ENCODE assay signal across 28 mouse cellular contexts in the genomic region with DNA sequence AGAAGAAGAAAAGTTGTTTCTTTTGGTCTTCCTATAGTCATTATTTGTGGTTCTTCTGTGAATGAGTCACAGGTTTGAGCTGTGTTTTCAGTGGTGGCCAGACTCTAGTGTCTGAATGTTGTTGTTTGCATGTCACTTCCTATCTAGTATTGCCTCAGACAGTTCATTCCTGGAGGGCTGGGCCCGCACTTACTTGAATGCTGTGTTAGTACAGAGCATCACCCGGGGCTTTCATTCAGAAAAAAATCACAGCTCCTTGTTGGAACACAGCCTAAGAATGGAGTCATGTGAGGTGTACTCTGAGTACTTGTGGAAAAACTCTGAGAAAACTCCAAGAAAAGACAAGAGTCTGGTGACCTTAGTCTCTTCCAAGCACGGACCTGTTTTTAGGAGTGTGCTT. TPM values are rescaled to one million over a fixed set of nuclear protein-coding genes. Genes with fewer than 3 reads are reported as not detected.
DNase-seq lines count a peak whose midpoint lies in the region; ATAC-seq and TF ChIP-seq lines count a peak whose summit lies in the region.
"Had no signal": no experiment of that assay in that cellular context is flagged by ENCODE, and none has a peak within 500 bp of the region (broad histone marks: within the 10 kb centered on the region; RNA-seq: fewer than 3 reads in every experiment).

No protein-coding gene starts in this region.

- DNase-seq in kidney, postnatal 36 days, result peak; percentile 42 to 53
- no peak for DNase-seq in kidney, postnatal 14 days
- DNase-seq in A20 (ENCODE audit: low read depth, low spot score), result peak; percentile 16
- DNase-seq in MEL (ENCODE audit: low read depth, low spot score), result peak; percentile 18
- no peak for DNase-seq in thymus, postnatal 4 days
- DNase-seq in adrenal gland, postnatal 36 days, result no peak
- DNase-seq: adrenal gland, postnatal 10 days; cerebellum, adult 18-20 months; cerebellum, postnatal 14 days; gastrocnemius, postnatal 25 days; heart, adult 18-20 months; heart, postnatal 4 days; liver, embryonic 13.5 days; lung, adult 18-20 months; lung, postnatal 10 days; thymus, adult 2 months; thymus, postnatal 36 days had no signal

- no peak for TF ChIP-seq RAD21 in MEL (IDR thresholded peaks at IDR 0.05; ENCODE audit: low read depth, low read length)

- TF ChIP-seq EP300 in MEL (IDR thresholded peaks at IDR 0.05; ENCODE audit: low read depth in 1 of 2, low read length in 2 of 2), result no peak

- no peak for TF ChIP-seq POLR2A in MEL (IDR thresholded peaks at IDR 0.05; ENCODE audit: control insufficient read depth in 1 of 2, insufficient read depth in 1 of 2, low read depth in 1 of 2, low read length in 2 of 2, poor library complexity in 1 of 2)

- ATAC-seq in megakaryocyte, adult 5-6 weeks (ENCODE audit: poor library complexity, severe bottlenecking), result peak; percentile 18; the same call in 1 of the 2 replicates
- ATAC-seq: CD4-positive, CD25-positive, alpha-beta regulatory T cell, adult 4 months; forebrain, embryonic 13.5 days; intestine, postnatal 0 days; midbrain, embryonic 15.5 days had no signal

- peaks cover 0 to 13% of the 10 kb centered on the region in 2 experiments; a peak in 2 of 4 replicates for H3K4me1 ChIP-seq in MEL (ENCODE audit: control insufficient read depth in 1 of 2, insufficient read depth in 2 of 2, low read length in 2 of 2)
- H3K4me1 ChIP-seq: embryonic facial prominence, embryonic 15.5 days; forebrain, embryonic 13.5 days; heart, embryonic 12.5 days; hindbrain, embryonic 13.5 days; liver, embryonic 13.5 days; midbrain, embryonic 10.5 days had no signal

- H3K9me3 ChIP-seq in MEL (replicated peaks; ENCODE audit: insufficient read depth, low read length), result no peaks in the 10 kb centered on the region
- H3K9me3 ChIP-seq: embryonic facial prominence, embryonic 10.5 days; embryonic facial prominence, embryonic 15.5 days; forebrain, embryonic 13.5 days; heart, embryonic 12.5 days; hindbrain, embryonic 13.5 days; limb, embryonic 15.5 days; liver, embryonic 13.5 days; midbrain, embryonic 10.5 days; midbrain, embryonic 15.5 days had no signal

- no peaks in the 10 kb centered on the region for H3K27me3 ChIP-seq in MEL (ENCODE audit: control insufficient read depth in 1 of 2, insufficient read depth in 2 of 2, low read length in 2 of 2)
- H3K27me3 ChIP-seq: embryonic facial prominence, embryonic 15.5 days; heart, embryonic 12.5 days; hindbrain, embryonic 13.5 days; limb, embryonic 15.5 days; midbrain, embryonic 15.5 days had no signal

- H3K4me3 ChIP-seq in MEL (ENCODE audit: control insufficient read depth in 1 of 2, insufficient read depth in 1 of 2, low read depth in 2 of 2, low read length in 2 of 2), result no peak overlapping the region
- H3K4me3 ChIP-seq: embryonic facial prominence, embryonic 10.5 days; embryonic facial prominence, embryonic 15.5 days; forebrain, embryonic 13.5 days; heart, embryonic 12.5 days; hindbrain, embryonic 13.5 days; limb, embryonic 15.5 days; liver, embryonic 13.5 days; midbrain, embryonic 10.5 days; midbrain, embryonic 15.5 days had no signal

- TF ChIP-seq CTCF in MEL (IDR thresholded peaks at IDR 0.05 in 2 of 3, conservative IDR thresholded peaks at IDR 0.05 in 1 of 3; ENCODE audit: control insufficient read depth in 1 of 3, insufficient read depth in 1 of 3, low read depth in 2 of 3, low read length in 3 of 3, poor library complexity in 1 of 3, severe bottlenecking in 1 of 3), result no peak

- H3K36me3 ChIP-seq in MEL (ENCODE audit: control insufficient read depth in 1 of 2, insufficient read depth in 2 of 2, low read length in 2 of 2), result peaks cover 0 to 11% of the 10 kb centered on the region in 2 experiments; a peak in 2 of 4 replicates
- H3K36me3 ChIP-seq: embryonic facial prominence, embryonic 10.5 days; embryonic facial prominence, embryonic 15.5 days; heart, embryonic 12.5 days; hindbrain, embryonic 13.5 days; limb, embryonic 15.5 days; liver, embryonic 13.5 days; midbrain, embryonic 10.5 days; midbrain, embryonic 15.5 days had no signal

- H3K79me2 ChIP-seq in MEL (ENCODE audit: control insufficient read depth, insufficient read depth, low read length, poor library complexity), result no peaks in the 10 kb centered on the region

- H3K27ac ChIP-seq in MEL (ENCODE audit: control insufficient read depth, low read depth, low read length), result no peak overlapping the region
- H3K27ac ChIP-seq: embryonic facial prominence, embryonic 10.5 days; embryonic facial prominence, embryonic 15.5 days; forebrain, embryonic 13.5 days; hindbrain, embryonic 13.5 days; limb, embryonic 15.5 days; liver, embryonic 13.5 days; midbrain, embryonic 10.5 days; midbrain, embryonic 15.5 days had no signal

- no peak overlapping the region for H3K9ac ChIP-seq in MEL (ENCODE audit: control insufficient read depth, low read depth, low read length, poor library complexity, severe bottlenecking)
- H3K9ac ChIP-seq: embryonic facial prominence, embryonic 15.5 days; forebrain, embryonic 13.5 days; heart, embryonic 12.5 days; hindbrain, embryonic 13.5 days; limb, embryonic 15.5 days; liver, embryonic 13.5 days; midbrain, embryonic 15.5 days had no signal

TF ChIP-seq in MEL, 35 proteins besides CTCF, POLR2A, EP300 and RAD21:
- no peak for TF ChIP-seq POLR2AphosphoS2 (IDR thresholded peaks at IDR 0.05; ENCODE audit: low read length)
- no peak for TF ChIP-seq CHD1 (IDR thresholded peaks at IDR 0.05; ENCODE audit: low read depth, low read length)
- no peak for TF ChIP-seq SIN3A (IDR thresholded peaks at IDR 0.05; ENCODE audit: low read length)

RNA-seq across cellular contexts. Expression of a gene that starts 23.4 kb away (rescaled TPM):
- total RNA-seq in MEL (2012; rRNA removed), result 5.2 and 7.8 TPM in 2 replicates
- 10 to 100 TPM; 27.1 to 83.9 TPM for polyA plus RNA-seq in MEL (2012; ENCODE audit: insufficient read depth in 1 of 2, insufficient read length in 2 of 2, low read depth in 1 of 2, low replicate concordance in 2 of 2, missing spikeins in 1 of 2)
- 123 and 139 TPM in 2 replicates for total RNA-seq in megakaryocyte, adult 5-6 weeks (2015)
- total RNA-seq in megakaryocyte, adult 5-6 weeks (2017), result 37.4 and 55.2 TPM in 2 replicates
- 10 to 100 TPM; 13.3 to 19.6 TPM for total RNA-seq in adrenal gland, postnatal 36 days (2021)

RNA-seq across cellular contexts. Expression of a gene that starts 27.2 kb away (rescaled TPM):
- total RNA-seq in MEL (2012; rRNA removed), result 0.12 and 0.29 TPM in 2 replicates
- polyA plus RNA-seq in MEL (2012; ENCODE audit: insufficient read depth in 1 of 2, insufficient read length in 2 of 2, low read depth in 1 of 2, low replicate concordance in 2 of 2, missing spikeins in 1 of 2), result not detected
- total RNA-seq in megakaryocyte, adult 5-6 weeks (2015), result 0.09 TPM in 1 of 2 replicates, not detected in the other
- total RNA-seq in megakaryocyte, adult 5-6 weeks (2017), result not detected in 2 replicates
- total RNA-seq in adrenal gland, postnatal 36 days (2021), result not detected
- polyA plus RNA-seq: CD4-positive, CD25-positive, alpha-beta regulatory T cell, adult 4 months had no signal

Comparison
In these comparisons a context has a peak if more than half of its experiments do, and no peak if none do; other contexts are left out.
1. DNase-seq: peak in kidney, postnatal 36 days (2 of 2), A20 (single experiment) and MEL (single experiment); none in kidney, postnatal 14 days (single experiment), thymus, postnatal 4 days (single experiment) and adrenal gland, postnatal 36 days (0 of 2).